Mouse (Mus musculus) C2C12 (cell line): ENCODE data around the gene Spi1.

ENCODE experiments used
- CEBPB ChIP-seq: IDR thresholded peaks from one replicate; pipeline ENCODE4 v1.6.1; 2011; ENCODE audit warnings: low read depth, mild to moderate bottlenecking, control low read depth, moderate library complexity
- CTCF ChIP-seq: IDR thresholded peaks from one replicate; pipeline ENCODE4 v1.5.1; 2011; ENCODE audit not compliant: control insufficient read depth, insufficient read depth, insufficient read length
- FOSL1 ChIP-seq: IDR thresholded peaks from one replicate; pipeline ENCODE4 v1.8.0; 2011; ENCODE audit warnings: mild to moderate bottlenecking, low read length; ENCODE audit not compliant: poor library complexity, insufficient read depth, severe bottlenecking
- MAX ChIP-seq: IDR thresholded peaks from one replicate; pipeline ENCODE4 v1.6.1; 2011; ENCODE audit warnings: mild to moderate bottlenecking, control low read depth
- MYOD1 ChIP-seq: IDR thresholded peaks from one replicate; pipeline ENCODE4 v1.6.1; 2011; ENCODE audit warnings: low read depth; ENCODE audit not compliant: control insufficient read depth, insufficient read length
- MYOG ChIP-seq: IDR thresholded peaks from one replicate; pipeline ENCODE4 v1.6.1; 2011; ENCODE audit not compliant: control insufficient read depth, insufficient read length; ENCODE audit errors: extremely low read depth
- USF1 ChIP-seq: IDR thresholded peaks from one replicate; pipeline ENCODE4 v1.6.1; 2011; ENCODE audit warnings: low read depth, mild to moderate bottlenecking, control low read depth, moderate library complexity

DNA sequence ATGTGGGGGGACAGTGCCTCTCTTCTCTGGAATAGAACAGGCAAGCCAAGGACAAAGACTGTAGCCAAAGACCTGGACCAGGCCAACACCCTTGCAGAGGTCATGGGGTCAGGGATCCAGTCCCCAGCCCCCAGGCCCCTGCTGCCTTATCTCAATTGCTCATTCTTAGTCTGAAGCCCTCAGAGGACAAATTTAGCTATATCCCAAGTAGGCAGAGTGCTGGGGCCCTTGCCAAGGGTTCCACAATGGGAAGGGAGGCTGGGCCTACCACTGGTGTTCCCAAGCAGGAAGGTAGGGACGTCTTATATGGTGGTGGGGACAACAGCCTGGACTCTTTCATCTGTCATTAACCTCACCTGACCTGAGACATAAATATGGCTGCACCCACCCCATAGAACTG is 36.5 kb downstream of the Spi1 start:
- TF ChIP-seq CTCF = no peak
- TF ChIP-seq USF1 = no peak
- no peak for TF ChIP-seq FOSL1
- TF ChIP-seq MAX = no peak
- no peak for TF ChIP-seq CEBPB
- TF ChIP-seq MYOD1 = no peak
- TF ChIP-seq MYOG = no peak
